Mouse (Mus musculus): ENCODE measurements at regions not wholly inside any gene's neighbourhood (a gene's known extent, or its start where the extent isn't known, plus 50 kb on each side); places are given as distances from the start of the nearest gene placed in this dataset.

DNA sequence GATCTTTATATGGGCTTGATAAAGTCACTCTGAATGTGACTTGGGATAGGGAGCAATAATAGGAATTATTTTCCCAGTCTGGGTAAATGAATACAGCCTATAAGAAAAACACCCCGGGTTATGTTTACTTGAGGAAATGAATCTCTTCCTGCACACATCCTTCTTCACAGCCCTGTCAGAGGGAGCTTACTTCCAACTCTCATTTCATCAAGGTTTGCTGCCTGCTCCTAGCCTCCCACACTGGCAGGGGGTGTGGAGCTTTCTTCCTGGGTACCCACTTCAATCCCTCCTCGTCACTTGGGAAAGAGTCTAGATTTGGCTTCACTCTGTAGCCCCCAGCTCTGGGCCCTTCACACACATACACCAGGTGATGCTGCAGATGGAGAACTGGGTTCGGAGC, 389.5 kb downstream of the Ajap1 start:
- TF ChIP-seq POLR2A (IDR thresholded peaks at IDR 0.05; ENCODE audit: borderline replicate concordance, control insufficient read depth, low read depth, low read length) (no peak), CTCF (IDR thresholded peaks at IDR 0.05; ENCODE audit: control insufficient read depth, insufficient read depth, low read length) (no peak)
